Mouse (Mus musculus): ENCODE measurements around the gene Slc16a4.

Gene Slc16a4

DNA sequence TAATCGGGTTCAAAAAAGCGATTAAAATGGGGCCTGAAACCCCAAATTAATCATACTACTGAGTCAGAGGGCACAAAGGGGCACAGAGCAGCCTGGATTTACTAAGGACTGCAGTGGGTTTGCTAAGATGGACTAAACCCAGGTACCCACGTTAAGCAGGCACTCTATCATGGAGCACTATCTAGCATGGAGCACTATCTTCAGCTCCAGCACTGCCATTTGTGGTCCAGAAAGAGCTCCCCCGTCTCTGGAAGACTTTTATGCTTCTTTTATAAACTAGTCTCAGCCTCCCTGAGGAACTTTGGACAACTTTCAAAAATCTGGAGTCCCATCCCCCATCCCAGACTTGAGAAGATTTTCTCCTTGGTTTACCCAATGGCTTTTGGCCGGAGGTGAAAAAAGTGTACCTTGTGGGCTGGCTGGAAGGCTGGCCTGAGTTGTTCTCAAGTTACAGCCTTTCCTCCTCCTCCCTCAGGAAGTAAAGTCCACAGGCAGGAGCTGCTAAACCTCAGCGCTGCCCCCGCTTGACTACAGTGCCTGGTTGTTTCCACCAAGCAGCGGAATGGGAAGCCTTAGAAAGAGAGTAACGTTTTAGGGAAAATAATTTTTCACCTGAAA is at the start of gene Slc16a4:
Gene Slc16a4, plus strand, starts transcription at position 467 of the 618 bp plus-strand sequence.
- DNase-seq (ENCODE audit: extremely low read depth, insufficient read length, low spot score) = no peak

GRCm38 (mm10) chr3:107241389-107242094 is 49.5 kb upstream of the Slc16a4 start:
- no peak for DNase-seq (ENCODE audit: extremely low read depth, insufficient read length, low spot score)

DNA sequence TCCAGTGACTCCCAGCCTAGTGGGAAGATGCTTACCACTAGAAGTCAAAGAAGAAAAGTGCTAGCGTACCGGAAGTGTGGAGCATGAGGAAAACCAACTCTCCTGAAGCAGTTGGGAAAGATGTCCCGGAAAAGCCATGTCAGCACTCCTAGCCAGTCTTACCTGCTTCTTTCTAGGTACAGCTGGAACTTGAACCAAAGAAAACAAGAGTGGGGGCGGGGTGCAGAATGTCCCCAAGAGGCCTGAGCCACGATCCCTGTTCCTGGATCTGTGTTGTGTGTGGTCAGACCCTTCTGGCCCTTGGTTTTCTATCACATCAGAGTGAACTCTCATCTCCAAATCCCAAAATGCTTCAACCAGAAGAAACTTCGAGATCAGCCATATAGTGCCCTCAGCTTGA is 44.2 kb upstream of the Slc16a4 start:
- no peak for DNase-seq (ENCODE audit: extremely low read depth, insufficient read length, low spot score)

GRCm38 (mm10) chr3:107249042-107249441 is 42.0 kb upstream of the Slc16a4 start:
- DNase-seq (ENCODE audit: extremely low read depth, insufficient read length, low spot score) = no peak

- no peak for DNase-seq (ENCODE audit: extremely low read depth, insufficient read length, low spot score)
These were observed 40.7 kb upstream of the Slc16a4 start for GRCm38 (mm10) chr3:107250320-107250719.

GRCm38 (mm10) chr3:107252035-107252434 is 39.0 kb upstream of the Slc16a4 start:
- no peak for DNase-seq (ENCODE audit: extremely low read depth, insufficient read length, low spot score)

GRCm38 (mm10) chr3:107253925-107254324 is 37.1 kb upstream of the Slc16a4 start:
- no peak for DNase-seq (ENCODE audit: extremely low read depth, insufficient read length, low spot score)

GRCm38 (mm10) chr3:107255992-107256391 is 35.0 kb upstream of the Slc16a4 start:
- DNase-seq (ENCODE audit: extremely low read depth, insufficient read length, low spot score) = no peak

GRCm38 (mm10) chr3:107256724-107257123 is 34.3 kb upstream of the Slc16a4 start:
- no peak for DNase-seq (ENCODE audit: extremely low read depth, insufficient read length, low spot score)

GRCm38 (mm10) chr3:107257924-107258323 is 33.1 kb upstream of the Slc16a4 start:
- DNase-seq (ENCODE audit: extremely low read depth, insufficient read length, low spot score) = no peak

GRCm38 (mm10) chr3:107260956-107261850 is 29.8 kb upstream of the Slc16a4 start:
- no peak for DNase-seq (ENCODE audit: extremely low read depth, insufficient read length, low spot score)

DNA sequence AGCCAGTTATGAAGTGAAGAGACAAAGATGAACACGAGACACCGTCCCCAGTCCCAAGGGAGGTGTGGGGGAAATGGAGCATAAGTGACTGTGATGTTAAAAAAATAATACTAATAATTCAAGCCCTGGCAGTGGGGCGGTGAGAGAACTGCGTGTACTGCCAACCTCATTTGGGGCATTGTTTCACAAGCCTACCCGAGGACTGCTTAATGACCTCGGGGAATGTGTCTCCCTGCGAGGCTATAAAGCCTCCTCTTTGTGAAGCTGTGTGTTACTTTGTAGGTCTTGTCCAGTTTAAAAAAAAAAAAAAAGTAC is 29.2 kb upstream of the Slc16a4 start:
- DNase-seq (ENCODE audit: extremely low read depth, insufficient read length, low spot score) = no peak

DNA sequence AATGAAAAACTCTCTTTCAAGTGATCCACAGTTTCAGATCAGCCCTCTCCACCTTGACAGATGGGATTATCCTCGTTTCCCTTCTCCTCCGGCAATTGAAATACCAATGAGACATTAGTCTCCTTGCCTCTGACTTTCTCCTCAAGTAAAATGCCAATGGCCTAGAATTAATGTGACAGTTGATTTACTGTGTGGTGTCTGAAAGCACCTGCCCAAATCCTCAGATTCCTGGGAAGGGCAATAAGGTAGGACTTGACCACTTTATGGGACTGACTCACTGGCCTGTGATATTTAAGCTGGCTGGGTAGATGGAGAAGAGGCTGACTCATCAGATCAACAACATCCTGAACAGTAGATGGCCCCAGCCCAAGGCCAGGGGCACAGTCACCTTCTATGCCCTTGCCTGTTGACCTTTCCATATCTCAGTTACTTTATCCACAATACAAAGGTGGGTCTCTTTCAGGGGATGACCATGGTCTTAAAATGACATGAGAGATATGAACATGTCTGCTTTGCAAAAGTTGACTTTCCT is 24.1 kb upstream of the Slc16a4 start:
- no peak for DNase-seq (ENCODE audit: extremely low read depth, insufficient read length, low spot score)

DNA sequence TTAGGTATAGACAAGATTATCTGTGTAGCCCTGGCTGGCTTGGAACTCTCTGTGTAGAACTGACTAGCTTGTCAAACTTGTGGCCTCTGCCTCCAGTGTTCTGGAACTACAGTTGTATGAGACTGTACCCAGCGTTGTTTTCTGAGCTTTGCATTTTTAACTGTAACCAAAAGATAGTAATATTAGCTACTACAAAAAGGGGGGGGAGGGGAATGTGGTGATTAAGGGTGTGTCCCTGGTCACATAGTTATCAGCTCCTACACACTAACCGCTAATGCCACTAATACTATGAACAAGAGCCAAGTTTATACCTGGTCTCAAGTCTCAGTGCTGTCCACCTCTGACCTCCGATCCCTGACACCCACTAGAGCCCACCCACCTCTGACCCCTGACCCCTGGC is 18.6 kb upstream of the Slc16a4 start:
- no peak for DNase-seq (ENCODE audit: extremely low read depth, insufficient read length, low spot score)

- DNase-seq (ENCODE audit: extremely low read depth, insufficient read length, low spot score) = peak; percentile 26
These were observed 17.2 kb upstream of the Slc16a4 start for GRCm38 (mm10) chr3:107273820-107274219.

GRCm38 (mm10) chr3:107275351-107275750 is 15.7 kb upstream of the Slc16a4 start:
- no peak for DNase-seq (ENCODE audit: extremely low read depth, insufficient read length, low spot score)

- DNase-seq (ENCODE audit: extremely low read depth, insufficient read length, low spot score) = no peak
These were observed 15.0 kb upstream of the Slc16a4 start for GRCm38 (mm10) chr3:107275996-107276395.

DNA sequence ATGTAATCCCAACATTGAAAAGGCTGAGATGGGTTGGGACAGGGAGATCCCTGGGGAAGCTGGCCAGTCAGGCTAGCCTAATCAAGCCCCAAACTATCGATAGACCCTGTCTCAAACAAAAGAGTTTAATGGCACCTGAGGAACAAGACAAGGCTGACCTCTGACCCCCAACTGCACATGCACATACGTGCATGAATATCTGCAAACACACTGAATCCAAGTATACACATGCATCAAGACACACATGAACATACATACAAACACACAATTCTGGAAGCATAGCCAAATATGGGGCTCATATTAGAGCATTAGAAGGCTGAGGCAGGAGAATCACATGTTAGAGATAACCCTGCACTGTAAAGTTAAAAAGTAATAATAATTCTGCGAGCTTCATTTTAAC is 14.4 kb upstream of the Slc16a4 start:
- no peak for DNase-seq (ENCODE audit: extremely low read depth, insufficient read length, low spot score)

- peak; percentile 95 for DNase-seq (ENCODE audit: extremely low read depth, insufficient read length, low spot score)
These were observed 12.4 kb upstream of the Slc16a4 start, which contains the start of gene Lamtor5 for GRCm38 (mm10) chr3:107278479-107279269. Lamtor5 (plus strand) TSS chr3:107278858.

DNA sequence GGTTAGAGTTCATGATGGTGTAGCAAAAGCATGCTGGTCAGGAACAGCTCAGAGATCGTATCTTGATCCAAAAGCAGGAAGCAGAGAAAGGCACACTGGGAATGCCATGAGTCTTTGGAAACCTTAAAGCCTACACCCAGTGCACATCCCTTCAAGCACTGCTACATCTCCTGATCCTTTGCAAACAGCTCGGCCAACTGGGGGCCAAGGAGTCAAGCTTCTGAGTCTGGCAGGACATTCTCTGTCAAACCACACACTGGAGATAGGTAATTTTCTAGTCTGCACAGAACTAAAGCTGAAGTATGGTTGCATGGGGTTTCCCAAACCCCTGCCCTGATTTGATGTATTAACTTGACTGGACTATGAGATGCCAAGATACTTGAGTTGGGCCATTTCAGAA is 4.9 kb upstream of the Slc16a4 start:
- DNase-seq (ENCODE audit: extremely low read depth, insufficient read length, low spot score) = no peak
